Mouse (Mus musculus) megakaryocyte, embryonic 14.5 days (primary cell): ENCODE results near the gene Rab8b. TPM values are rescaled to one million over a fixed set of nuclear protein-coding genes. Genes with fewer than 3 reads are reported as not detected.

Source experiments
- H3K27me3 ChIP-seq: replicated peaks from 2 replicates; pipeline ENCODE3; 2012; ENCODE audit warnings: inconsistent platforms
- H3K36me3 ChIP-seq: replicated peaks from 2 replicates; pipeline ENCODE3; 2012; ENCODE audit warnings: low read length, inconsistent platforms, mixed read lengths
- H3K4me1 ChIP-seq: 2 replicates; pipeline ENCODE4 v1.6.1; 2012; ENCODE audit warnings: inconsistent platforms
- H3K4me3 ChIP-seq: replicated peaks from 2 replicates; pipeline ENCODE3; 2012; ENCODE audit warnings: moderate library complexity, mild to moderate bottlenecking, inconsistent platforms
- H3K9me3 ChIP-seq: 2 replicates; pipeline ENCODE4 v1.6.1; 2012; ENCODE audit warnings: inconsistent platforms
- FLI1 ChIP-seq: IDR thresholded peaks from 2 replicates; pipeline ENCODE4 v1.6.1; 2012; ENCODE audit warnings: low read length, inconsistent platforms, mixed read lengths
- GATA1 ChIP-seq: IDR thresholded peaks from 3 replicates; pipeline ENCODE4 v1.6.1; 2012; ENCODE audit warnings: mixed read lengths, low read length, inconsistent platforms, borderline replicate concordance
- polyA plus RNA-seq: library from polyadenylated mRNA; stranded (reverse); fragments of >175 nt; gene quantifications from 2 replicates; pipeline ENCODE4 v1.2.3, GENCODE M21; 2012; ENCODE audit warnings: low replicate concordance; ENCODE audit not compliant: insufficient read depth

Rab8b gene
- polyA plus RNA-seq, 1 experiment: 3.2 TPM

GRCm38 (mm10) chr9:66938836-66939235, 19.3 kb upstream of the Rab8b start:
- no peaks in the 10 kb centered on the region for H3K9me3 ChIP-seq
- no peaks in the 10 kb centered on the region for H3K36me3 ChIP-seq
- H3K27me3 ChIP-seq: no peaks in the 10 kb centered on the region
- H3K4me3 ChIP-seq: peak overlapping the region; percentile 20
- H3K4me1 ChIP-seq: peaks cover 35% of the 10 kb centered on the region
- no peak for TF ChIP-seq GATA1
- TF ChIP-seq FLI1: no peak

- Histone ChIP-seq H3K9me3 (no peaks in the 10 kb centered on the region), H3K4me3 (no peak overlapping the region), H3K27me3 (no peaks in the 10 kb centered on the region), H3K36me3 (no peaks in the 10 kb centered on the region), H3K4me1 (peaks cover 35% of the 10 kb centered on the region)
- TF ChIP-seq GATA1 (no peak), FLI1 (no peak)
These were observed 18.0 kb upstream of the Rab8b start for GRCm38 (mm10) chr9:66937507-66937906.

DNA sequence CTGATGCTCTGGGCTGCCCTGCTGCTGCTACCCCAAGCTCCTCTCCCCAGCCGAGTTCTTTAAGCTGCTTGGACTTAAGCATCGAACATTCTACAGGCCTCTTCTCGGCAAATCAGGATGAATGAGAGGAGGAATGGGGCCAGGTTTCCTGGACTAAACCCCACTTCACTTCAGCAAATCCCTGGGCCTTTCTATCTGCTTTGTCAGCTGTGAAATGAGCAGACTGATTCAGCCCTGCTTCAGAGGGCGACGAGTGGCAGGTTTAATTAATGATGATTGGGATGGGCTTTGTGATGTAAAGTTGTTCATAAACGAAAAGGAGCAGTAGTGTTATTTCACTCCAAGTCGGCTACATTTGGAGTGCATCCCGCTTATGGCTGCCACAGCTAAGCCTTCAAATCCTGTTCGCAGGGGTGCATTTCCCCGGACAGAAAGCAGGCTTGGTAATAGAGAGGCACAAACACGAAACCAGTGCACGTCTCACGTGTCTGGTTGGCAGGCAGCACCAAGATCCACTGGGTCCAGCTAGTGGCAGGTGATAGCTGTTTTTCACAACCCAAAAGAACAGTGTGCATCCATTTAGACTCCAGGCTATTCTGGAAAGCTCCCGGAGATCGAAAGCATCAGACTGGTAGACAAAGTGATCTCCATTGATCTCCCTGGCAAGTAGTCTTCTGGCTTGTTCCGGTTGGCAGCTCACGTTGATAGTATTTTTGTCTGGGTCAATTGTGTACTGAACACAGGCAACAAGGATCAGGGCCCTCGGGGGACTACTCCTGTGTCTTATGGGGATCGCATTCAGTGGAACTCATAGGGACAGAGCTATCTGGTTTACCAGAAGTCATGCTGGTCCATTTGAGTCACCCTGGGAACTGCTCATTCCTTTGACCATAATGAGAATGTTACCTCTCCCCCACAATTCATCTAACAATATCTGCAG, 14.7 kb upstream of the Rab8b start:
- TF ChIP-seq GATA1 (no peak), FLI1 (no peak)
- no peak overlapping the region for H3K4me3 ChIP-seq

GRCm38 (mm10) chr9:66930351-66930750, 10.9 kb upstream of the Rab8b start:
- TF ChIP-seq FLI1 (no peak), GATA1 (no peak)
- Histone ChIP-seq H3K4me3 (no peak overlapping the region), H3K4me1 (peaks cover 7% of the 10 kb centered on the region), H3K9me3 (no peaks in the 10 kb centered on the region), H3K36me3 (no peaks in the 10 kb centered on the region), H3K27me3 (no peaks in the 10 kb centered on the region)

More for the DNA sequence above, 14.7 kb upstream of the Rab8b start:
- Histone ChIP-seq H3K4me1 (peaks cover 31% of the 10 kb centered on the region), H3K36me3 (no peaks in the 10 kb centered on the region), H3K9me3 (no peaks in the 10 kb centered on the region), H3K27me3 (no peaks in the 10 kb centered on the region)

DNA sequence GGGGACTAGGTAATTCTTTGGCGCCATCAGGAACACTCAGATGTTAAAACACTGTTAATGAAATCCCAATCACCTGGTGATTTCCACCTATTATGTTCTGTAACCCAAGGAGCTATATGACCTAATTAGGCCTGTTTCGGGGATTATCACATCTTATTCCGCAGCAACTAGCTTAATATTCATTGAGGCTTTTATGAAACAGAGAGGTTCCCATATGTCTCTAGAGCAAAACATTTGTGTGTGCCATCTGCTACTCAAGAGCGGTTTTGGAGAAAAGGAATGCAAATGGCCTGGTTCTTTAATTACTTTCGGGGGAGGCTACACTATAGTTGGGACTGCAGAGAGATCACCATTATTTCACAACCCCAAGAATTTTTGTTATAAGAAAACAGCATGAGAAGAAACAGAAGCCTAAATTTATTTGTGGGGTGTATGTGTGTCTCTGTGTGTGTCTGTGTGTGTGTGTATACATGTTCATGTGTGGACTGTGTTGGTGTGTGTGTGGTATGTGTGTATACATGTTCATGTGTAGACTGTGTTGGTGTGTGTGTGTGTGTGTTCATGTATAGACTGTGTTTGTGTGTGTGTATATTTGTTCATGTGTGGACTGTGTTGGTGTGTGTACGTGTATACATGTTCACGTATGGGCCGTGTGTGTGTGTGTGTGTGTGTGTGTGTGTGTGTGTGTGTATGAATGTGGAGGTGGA, 8.4 kb upstream of the Rab8b start:
- H3K27me3 ChIP-seq: no peaks in the 10 kb centered on the region
- no peak overlapping the region for H3K4me3 ChIP-seq
- no peak for TF ChIP-seq FLI1
- TF ChIP-seq GATA1: no peak
- H3K36me3 ChIP-seq: no peaks in the 10 kb centered on the region
- peaks cover 4% of the 10 kb centered on the region; the same call in 1 of the 2 replicates for H3K4me1 ChIP-seq
- no peaks in the 10 kb centered on the region for H3K9me3 ChIP-seq

DNA sequence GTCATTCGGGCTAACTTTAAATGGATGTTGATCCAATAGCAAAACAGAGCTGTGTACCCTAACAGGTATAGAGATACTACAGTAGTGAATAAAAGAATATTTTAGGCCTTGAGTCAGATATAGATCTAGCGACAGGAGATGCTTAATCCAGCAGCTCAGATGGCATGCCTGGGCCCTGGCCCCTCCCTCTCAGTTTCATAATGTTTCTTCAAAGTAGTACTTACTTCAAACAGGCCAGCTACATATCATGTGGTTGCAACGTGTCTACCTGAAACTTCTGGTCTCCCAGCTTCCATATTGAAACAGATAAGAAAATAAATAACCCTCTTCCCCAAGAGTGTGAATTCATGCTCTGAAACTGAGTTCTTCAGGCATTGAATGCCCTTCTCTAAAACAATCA, 6.4 kb upstream of the Rab8b start:
- no peaks in the 10 kb centered on the region for H3K27me3 ChIP-seq
- H3K36me3 ChIP-seq: no peaks in the 10 kb centered on the region
- H3K4me1 ChIP-seq: peaks cover 6% of the 10 kb centered on the region; the same call in 1 of the 2 replicates
- no peak for TF ChIP-seq GATA1
- TF ChIP-seq FLI1: no peak
- H3K9me3 ChIP-seq: no peaks in the 10 kb centered on the region; the same call in 1 of the 2 replicates
- H3K4me3 ChIP-seq: no peak overlapping the region

DNA sequence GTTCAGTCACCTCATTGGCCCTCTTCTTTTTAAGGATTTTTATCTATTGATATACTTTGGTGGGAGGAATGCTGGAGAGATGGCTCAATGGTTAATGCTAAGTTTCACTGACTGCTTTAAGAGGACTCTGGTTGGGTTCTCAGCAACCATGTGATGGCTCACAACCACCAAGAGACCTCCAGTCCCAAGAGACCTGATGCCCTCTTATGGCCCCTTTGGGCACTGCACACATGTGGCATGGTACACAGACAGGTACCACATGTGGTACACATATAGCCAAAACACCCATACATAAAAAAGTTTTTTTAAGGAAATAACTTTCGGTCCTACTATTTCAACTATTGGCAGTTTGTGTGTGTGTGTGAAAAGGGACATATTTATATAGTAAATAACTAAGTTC, 2.6 kb upstream of the Rab8b start:
- Histone ChIP-seq H3K27me3 (no peaks in the 10 kb centered on the region), H3K9me3 (no peaks in the 10 kb centered on the region; the same call in 1 of the 2 replicates), H3K36me3 (peaks cover 6% of the 10 kb centered on the region), H3K4me1 (peaks cover 24% of the 10 kb centered on the region), H3K4me3 (no peak overlapping the region)
- no peak for TF ChIP-seq FLI1
- TF ChIP-seq GATA1: no peak

GRCm38 (mm10) chr9:66920488-66921279, 1.2 kb upstream of the Rab8b start:
- Histone ChIP-seq H3K9me3 (no peaks in the 10 kb centered on the region; the same call in 1 of the 2 replicates), H3K27me3 (no peaks in the 10 kb centered on the region), H3K4me3 (peak overlapping the region; percentile 59), H3K36me3 (peaks cover 10% of the 10 kb centered on the region), H3K4me1 (peaks cover 38% of the 10 kb centered on the region)
- no peak for TF ChIP-seq GATA1

GRCm38 (mm10) chr9:66919981-66920380, 494 bp upstream of the Rab8b start:
- Histone ChIP-seq H3K36me3 (peaks cover 12% of the 10 kb centered on the region), H3K9me3 (no peaks in the 10 kb centered on the region; the same call in 1 of the 2 replicates), H3K4me3 (peak overlapping the region; percentile 100), H3K27me3 (no peaks in the 10 kb centered on the region), H3K4me1 (peaks cover 44% of the 10 kb centered on the region)
- no peak for TF ChIP-seq FLI1
- TF ChIP-seq GATA1: no peak
